ENCODE assay signal across 9 mouse cellular contexts in the genomic region with DNA sequence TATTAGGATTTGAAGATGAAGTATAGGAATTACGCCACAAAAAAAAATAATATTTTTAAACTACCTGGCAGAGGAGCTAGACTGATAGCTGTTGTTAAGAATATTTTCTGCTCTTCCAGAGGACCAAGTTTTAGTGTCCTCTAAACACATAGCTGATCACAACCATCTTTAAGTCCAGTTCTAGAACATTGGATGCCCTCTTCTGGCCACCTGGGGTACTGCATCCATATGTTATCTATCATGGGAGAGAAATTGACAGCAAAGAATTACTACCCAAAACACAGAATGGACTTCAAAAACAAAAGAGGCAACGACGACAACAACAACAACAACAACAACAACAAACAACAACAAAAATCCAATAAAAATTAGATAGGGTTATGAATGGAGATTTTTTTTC.
DNase-seq lines count a peak whose midpoint lies in the region; ATAC-seq and TF ChIP-seq lines count a peak whose summit lies in the region.
"Had no signal": no experiment of that assay in that cellular context is flagged by ENCODE, and none has a peak within 500 bp of the region (broad histone marks: within the 10 kb centered on the region; RNA-seq: fewer than 3 reads in every experiment).

No protein-coding gene starts in this region.

- H3K4me1 ChIP-seq in heart, postnatal 0 days (ENCODE audit: control insufficient read depth, insufficient read depth): no peaks in the 10 kb centered on the region
- H3K4me1 ChIP-seq in heart, embryonic 10.5 days: no peaks in the 10 kb centered on the region
- H3K4me1 ChIP-seq in embryonic facial prominence, embryonic 11.5 days (ENCODE audit: control insufficient read depth, insufficient read depth, low read length): no peaks in the 10 kb centered on the region
- H3K4me1 ChIP-seq: limb, embryonic 13.5 days had no signal

- TF ChIP-seq CTCF in heart, postnatal 0 days (IDR thresholded peaks at IDR 0.05; ENCODE audit: low read depth): peak; percentile 61

- no peak for TF ChIP-seq EP300 in heart, postnatal 0 days (IDR thresholded peaks at IDR 0.05; ENCODE audit: low read depth)

- H3K4me3 ChIP-seq in heart, postnatal 0 days (ENCODE audit: low read depth, low read length): no peak overlapping the region
- H3K4me3 ChIP-seq in heart, embryonic 10.5 days: no peak overlapping the region
- no peak overlapping the region for H3K4me3 ChIP-seq in embryonic facial prominence, embryonic 11.5 days (ENCODE audit: low read depth, low read length)
- H3K4me3 ChIP-seq: limb, embryonic 13.5 days had no signal

- no peak overlapping the region for H3K27ac ChIP-seq in heart, postnatal 0 days (ENCODE audit: low read depth)
- no peak overlapping the region for H3K27ac ChIP-seq in heart, embryonic 10.5 days
- no peak overlapping the region for H3K27ac ChIP-seq in embryonic facial prominence, embryonic 11.5 days (replicated peaks; ENCODE audit: low read depth, low read length)
- H3K27ac ChIP-seq: limb, embryonic 13.5 days had no signal

- H3K9ac ChIP-seq in heart, postnatal 0 days (replicated peaks; ENCODE audit: low read depth, low read length): no peak overlapping the region
- no peak overlapping the region for H3K9ac ChIP-seq in embryonic facial prominence, embryonic 11.5 days (replicated peaks; ENCODE audit: low read length)
- H3K9ac ChIP-seq: limb, embryonic 13.5 days had no signal

- no peaks in the 10 kb centered on the region for H3K27me3 ChIP-seq in heart, postnatal 0 days (ENCODE audit: control insufficient read depth, insufficient read depth, low read length)
- no peaks in the 10 kb centered on the region for H3K27me3 ChIP-seq in heart, embryonic 10.5 days (ENCODE audit: insufficient read depth, poor library complexity, severe bottlenecking)
- no peaks in the 10 kb centered on the region for H3K27me3 ChIP-seq in embryonic facial prominence, embryonic 11.5 days (ENCODE audit: control insufficient read depth, insufficient read depth, low read length)
- H3K27me3 ChIP-seq: limb, embryonic 13.5 days had no signal

- no peaks in the 10 kb centered on the region for H3K9me3 ChIP-seq in heart, postnatal 0 days (replicated peaks; ENCODE audit: control insufficient read depth, low read length)
- H3K9me3 ChIP-seq in heart, embryonic 10.5 days: no peaks in the 10 kb centered on the region
- H3K9me3 ChIP-seq in embryonic facial prominence, embryonic 11.5 days (replicated peaks; ENCODE audit: control insufficient read depth, low read length): no peaks in the 10 kb centered on the region
- H3K9me3 ChIP-seq: limb, embryonic 13.5 days had no signal

- no peak for DNase-seq in heart, postnatal 0 days (ENCODE audit: low spot score)
- no peak for DNase-seq in heart, embryonic 10.5 days (ENCODE audit: low spot score)
- DNase-seq in CD4-positive helper T cell, adult 2 months (ENCODE audit: low read depth, low spot score): peak; percentile 27
- DNase-seq in adrenal gland, adult 8-10 months: peak; percentile 3
- peak; percentile 44 for DNase-seq in embryonic facial prominence, embryonic 11.5 days (ENCODE audit: low spot score)
- DNase-seq in large intestine, adult 2 months (ENCODE audit: low read depth, low spot score): peak; percentile 11
- DNase-seq in lung, postnatal 25 days (ENCODE audit: low spot score): peak; percentile 49
- peak; percentile 75 for DNase-seq in thymus, postnatal 14 days

- WGBS in heart, postnatal 0 days: 40% methylated on average over 3 of the region's 3 CpGs
- 50% methylated on average over 3 of the region's 3 CpGs for WGBS in heart, embryonic 10.5 days
- WGBS in embryonic facial prominence, embryonic 11.5 days: 51% methylated on average over 3 of the region's 3 CpGs
- WGBS in large intestine, adult 2 months: 50% methylated on average over 3 of the region's 3 CpGs

- no peaks in the 10 kb centered on the region for H3K36me3 ChIP-seq in heart, postnatal 0 days (replicated peaks; ENCODE audit: control insufficient read depth, insufficient read depth, low read length)
- H3K36me3 ChIP-seq in heart, embryonic 10.5 days: no peaks in the 10 kb centered on the region
- H3K36me3 ChIP-seq in embryonic facial prominence, embryonic 11.5 days (replicated peaks; ENCODE audit: control insufficient read depth, insufficient read depth, low read depth, low read length): no peaks in the 10 kb centered on the region
- H3K36me3 ChIP-seq: limb, embryonic 13.5 days had no signal

- no peak for ATAC-seq in heart, postnatal 0 days (ENCODE audit: insufficient read depth, low read depth)
- no peak for ATAC-seq in embryonic facial prominence, embryonic 11.5 days (replicated peaks; ENCODE audit: insufficient number of reproducible peaks, low FRiP score, low TSS enrichment, low read depth)

- no peak overlapping the region for H3K4me2 ChIP-seq in heart, postnatal 0 days (ENCODE audit: low read depth, low read length)
- H3K4me2 ChIP-seq in embryonic facial prominence, embryonic 11.5 days (ENCODE audit: low read depth, low read length): no peak overlapping the region
- H3K4me2 ChIP-seq: limb, embryonic 13.5 days had no signal

Comparison
In these comparisons a context has a peak if more than half of its experiments do, and no peak if none do; other contexts are left out.
1. DNase-seq: peak in CD4-positive helper T cell, adult 2 months (single experiment), adrenal gland, adult 8-10 months (single experiment), embryonic facial prominence, embryonic 11.5 days (single experiment), large intestine, adult 2 months (single experiment), lung, postnatal 25 days (single experiment) and thymus, postnatal 14 days (single experiment); none in heart, postnatal 0 days (single experiment) and heart, embryonic 10.5 days (single experiment).